Mouse (Mus musculus) liver, postnatal 0 days (tissue): ENCODE data around the gene Lnpep.

Source experiments
- CTCF ChIP-seq: sonication (generic); IDR thresholded peaks from 2 replicates; pipeline ENCODE4 v1.5.1; 2016; ENCODE audit warnings: antibody characterized with exemption, low read depth
- EP300 ChIP-seq: IDR thresholded peaks from 2 replicates; pipeline ENCODE4 v1.6.1; 2016; ENCODE audit warnings: antibody characterized with exemption, low read depth, mild to moderate bottlenecking

GRCm38 (mm10) chr17:17654997-17655828 is 30.4 kb upstream of the Lnpep start:
- TF ChIP-seq CTCF: no peak
- no peak for TF ChIP-seq EP300
